Mouse (Mus musculus): Measurements from ENCODE around the gene Tyw1. TPM values are rescaled to one million over a fixed set of nuclear protein-coding genes. Genes with fewer than 3 reads are reported as not detected.

Gene Tyw1
- polyA plus RNA-seq, 1 experiment from 2014 or later, result 26.4 TPM

DNA sequence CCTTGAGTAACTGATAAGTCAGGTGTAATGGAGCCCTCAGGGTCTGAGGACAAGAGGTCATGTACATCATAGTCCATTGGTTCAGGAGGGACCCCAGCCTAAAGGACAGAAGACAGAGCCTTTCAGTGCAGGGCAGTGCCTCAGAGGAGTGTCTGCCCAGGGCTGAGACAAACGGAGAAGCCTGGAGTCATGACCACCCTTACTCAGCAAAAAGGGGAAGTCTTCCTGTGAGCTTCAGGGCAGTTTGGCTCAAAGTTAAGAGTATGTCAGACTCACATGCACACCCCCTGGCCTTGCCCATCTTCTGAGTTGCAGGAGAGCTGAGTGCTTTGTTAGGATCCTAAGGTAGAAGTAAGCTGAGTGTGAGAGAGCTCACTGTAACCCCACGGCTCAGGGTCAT is 74.5 kb downstream of the Tyw1 start:
- 89% methylated on average over 2 of the region's 2 CpGs for WGBS
- no peak for ATAC-seq (ENCODE audit: low FRiP score, low TSS enrichment)
- Histone ChIP-seq H3K4me1 (ENCODE audit: control insufficient read depth, insufficient read depth, low read length) (no peaks in the 10 kb centered on the region), H3K4me2 (ENCODE audit: low read length) (no peak overlapping the region), H3K27me3 (ENCODE audit: control insufficient read depth, insufficient read depth, low read length) (no peaks in the 10 kb centered on the region), H3K4me3 (replicated peaks; ENCODE audit: low read depth, low read length) (no peak overlapping the region), H3K36me3 (ENCODE audit: control insufficient read depth, insufficient read depth, low read length) (peaks cover 8% of the 10 kb centered on the region; the same call in 1 of the 2 replicates), H3K9ac (replicated peaks; ENCODE audit: low read length) (no peak overlapping the region), H3K27ac (replicated peaks; ENCODE audit: low read depth, low read length) (no peak overlapping the region), H3K9me3 (ENCODE audit: control insufficient read depth, low read length) (no peaks in the 10 kb centered on the region)
- DNase-seq, result no peak

DNA sequence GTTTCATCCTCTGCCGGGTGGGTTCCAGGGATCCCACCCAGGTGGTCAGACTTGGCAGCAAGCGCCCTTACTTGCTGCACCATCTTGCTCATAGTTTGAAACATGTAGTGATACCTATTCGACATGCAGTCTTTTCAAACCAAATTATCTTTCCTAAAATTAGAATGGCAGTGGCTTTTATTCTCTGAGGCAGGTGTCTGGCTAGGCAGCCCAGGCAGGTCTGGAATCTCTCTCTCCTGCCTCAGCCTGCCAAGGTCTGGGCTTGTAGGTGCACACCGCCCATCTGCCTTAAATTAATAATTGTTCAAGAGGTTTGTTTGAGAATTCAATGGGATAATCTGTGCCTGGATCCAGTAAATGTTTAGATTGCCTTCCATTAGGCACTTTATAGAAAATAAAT is 75.4 kb downstream of the Tyw1 start:
- Histone ChIP-seq H3K27ac (replicated peaks; ENCODE audit: low read depth, low read length) (no peak overlapping the region), H3K36me3 (ENCODE audit: control insufficient read depth, insufficient read depth, low read length) (peaks cover 12% of the 10 kb centered on the region), H3K9ac (replicated peaks; ENCODE audit: low read length) (no peak overlapping the region), H3K4me1 (ENCODE audit: control insufficient read depth, insufficient read depth, low read length) (no peaks in the 10 kb centered on the region), H3K27me3 (ENCODE audit: control insufficient read depth, insufficient read depth, low read length) (no peaks in the 10 kb centered on the region), H3K9me3 (ENCODE audit: control insufficient read depth, low read length) (no peaks in the 10 kb centered on the region), H3K4me2 (ENCODE audit: low read length) (no peak overlapping the region), H3K4me3 (replicated peaks; ENCODE audit: low read depth, low read length) (no peak overlapping the region)
- 94% methylated on average over 4 of the region's 4 CpGs for WGBS
- DNase-seq (no peak), ATAC-seq (ENCODE audit: low FRiP score, low TSS enrichment) (no peak)

DNA sequence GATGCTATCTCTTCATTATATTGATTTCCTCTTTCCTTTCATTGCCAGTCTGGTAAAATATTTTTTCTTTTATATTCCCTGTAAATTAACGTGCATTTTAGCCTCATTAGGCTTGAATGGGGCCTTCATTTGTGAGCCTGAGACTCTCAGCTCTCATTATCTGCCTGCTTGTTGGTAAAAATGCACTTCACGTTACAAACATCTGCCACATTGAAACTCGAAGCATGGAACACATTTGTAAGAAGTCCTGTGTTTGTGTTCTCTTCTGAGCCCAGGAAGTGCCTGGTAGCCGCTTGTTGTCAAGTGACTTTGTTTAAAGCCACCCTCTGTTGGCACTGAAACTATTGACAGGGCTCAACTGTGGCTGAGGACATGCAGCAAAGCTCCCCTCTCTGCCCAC is 75.8 kb downstream of the Tyw1 start:
- Histone ChIP-seq H3K27me3 (ENCODE audit: control insufficient read depth, insufficient read depth, low read length) (no peaks in the 10 kb centered on the region), H3K36me3 (ENCODE audit: control insufficient read depth, insufficient read depth, low read length) (peaks cover 12% of the 10 kb centered on the region), H3K27ac (replicated peaks; ENCODE audit: low read depth, low read length) (no peak overlapping the region), H3K4me1 (ENCODE audit: control insufficient read depth, insufficient read depth, low read length) (no peaks in the 10 kb centered on the region), H3K4me3 (replicated peaks; ENCODE audit: low read depth, low read length) (no peak overlapping the region), H3K4me2 (ENCODE audit: low read length) (no peak overlapping the region), H3K9ac (replicated peaks; ENCODE audit: low read length) (no peak overlapping the region), H3K9me3 (ENCODE audit: control insufficient read depth, low read length) (no peaks in the 10 kb centered on the region)
- 76% methylated on average over 4 of the region's 4 CpGs for WGBS
- no peak for DNase-seq
- no peak for ATAC-seq (ENCODE audit: low FRiP score, low TSS enrichment)

DNA sequence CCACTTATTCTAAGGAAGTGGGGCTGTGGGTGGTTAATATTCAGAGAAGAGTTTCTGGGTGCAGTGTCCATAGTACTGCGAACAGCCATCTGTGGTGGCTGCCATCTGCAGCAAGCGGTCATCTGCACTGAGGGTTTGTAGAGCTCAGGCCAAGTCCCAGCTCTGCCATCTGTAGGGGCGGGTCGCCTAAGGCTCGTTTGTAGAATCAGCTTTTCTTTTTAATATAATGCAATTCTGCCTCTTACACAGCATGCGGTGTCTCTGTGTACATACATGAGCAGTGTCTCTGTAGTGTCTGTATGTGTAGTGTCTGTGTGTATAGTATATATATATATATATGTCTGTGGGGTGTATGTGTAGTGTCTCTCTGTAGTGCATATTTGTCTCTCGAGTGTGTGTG is 78.1 kb downstream of the Tyw1 start:
- Histone ChIP-seq H3K9ac (replicated peaks; ENCODE audit: low read length) (no peak overlapping the region), H3K36me3 (ENCODE audit: control insufficient read depth, insufficient read depth, low read length) (peaks cover 24% of the 10 kb centered on the region), H3K4me3 (replicated peaks; ENCODE audit: low read depth, low read length) (no peak overlapping the region), H3K9me3 (ENCODE audit: control insufficient read depth, low read length) (no peaks in the 10 kb centered on the region), H3K4me2 (ENCODE audit: low read length) (no peak overlapping the region), H3K27ac (replicated peaks; ENCODE audit: low read depth, low read length) (0 out of 2 replicates have a peak overlapping the region, but pooled peaks have one; percentile 5), H3K27me3 (ENCODE audit: control insufficient read depth, insufficient read depth, low read length) (no peaks in the 10 kb centered on the region), H3K4me1 (ENCODE audit: control insufficient read depth, insufficient read depth, low read length) (no peaks in the 10 kb centered on the region)
- WGBS, result 84% methylated on average over 7 of the region's 7 CpGs
- DNase-seq (no peak), ATAC-seq (ENCODE audit: low FRiP score, low TSS enrichment) (no peak)

DNA sequence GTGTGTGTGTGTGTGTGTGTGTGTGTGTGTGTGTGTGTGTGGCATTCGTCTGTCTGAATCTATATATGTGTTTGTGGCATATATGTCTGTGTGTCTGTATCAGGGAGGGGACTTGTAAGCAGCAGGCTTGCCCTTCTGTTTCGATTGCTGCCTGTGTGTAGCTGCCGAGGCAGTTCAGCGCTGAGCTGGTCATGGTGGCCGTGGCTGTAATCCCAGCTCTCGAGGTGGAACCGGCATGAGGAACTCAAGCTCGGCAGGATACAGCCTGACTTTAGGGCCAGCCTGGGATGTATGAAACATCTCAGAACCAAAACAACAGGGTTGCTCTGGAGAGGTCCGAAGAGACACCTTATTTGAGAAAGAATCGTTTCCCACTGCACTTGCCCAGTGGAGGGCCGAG is 78.6 kb downstream of the Tyw1 start:
- Histone ChIP-seq H3K4me3 (replicated peaks; ENCODE audit: low read depth, low read length) (no peak overlapping the region), H3K27ac (replicated peaks; ENCODE audit: low read depth, low read length) (no peak overlapping the region), H3K36me3 (ENCODE audit: control insufficient read depth, insufficient read depth, low read length) (peaks cover 24% of the 10 kb centered on the region), H3K9me3 (ENCODE audit: control insufficient read depth, low read length) (no peaks in the 10 kb centered on the region), H3K4me2 (ENCODE audit: low read length) (no peak overlapping the region), H3K4me1 (ENCODE audit: control insufficient read depth, insufficient read depth, low read length) (no peaks in the 10 kb centered on the region), H3K9ac (replicated peaks; ENCODE audit: low read length) (no peak overlapping the region), H3K27me3 (ENCODE audit: control insufficient read depth, insufficient read depth, low read length) (no peaks in the 10 kb centered on the region)
- ATAC-seq (ENCODE audit: low FRiP score, low TSS enrichment), result no peak
- no peak for DNase-seq
- 91% methylated on average over 11 of the region's 11 CpGs for WGBS

DNA sequence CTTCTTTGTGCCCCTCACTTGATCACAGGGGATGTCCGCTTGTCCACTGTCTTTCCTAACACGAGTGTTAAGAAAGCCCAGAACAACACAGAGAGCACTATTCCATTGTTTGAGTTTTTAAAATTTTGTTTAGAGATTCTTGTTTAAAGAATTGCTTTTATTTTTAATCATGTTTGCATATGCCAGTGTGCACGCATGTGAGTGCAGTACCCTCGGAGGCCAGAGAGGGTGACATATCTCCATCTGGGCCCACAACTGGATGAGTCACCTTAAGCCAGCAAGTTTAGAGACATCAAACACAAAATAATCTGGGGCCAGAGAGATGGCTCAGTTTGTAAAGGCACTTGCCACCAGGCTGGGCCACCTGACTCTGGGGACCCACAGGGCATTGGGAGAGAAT is 80.0 kb downstream of the Tyw1 start:
- no peak for ATAC-seq (ENCODE audit: low FRiP score, low TSS enrichment)
- no peak for DNase-seq
- Histone ChIP-seq H3K27ac (replicated peaks; ENCODE audit: low read depth, low read length) (no peak overlapping the region), H3K4me3 (replicated peaks; ENCODE audit: low read depth, low read length) (no peak overlapping the region), H3K9ac (replicated peaks; ENCODE audit: low read length) (no peak overlapping the region), H3K36me3 (ENCODE audit: control insufficient read depth, insufficient read depth, low read length) (peaks cover 29% of the 10 kb centered on the region), H3K9me3 (ENCODE audit: control insufficient read depth, low read length) (no peaks in the 10 kb centered on the region), H3K4me1 (ENCODE audit: control insufficient read depth, insufficient read depth, low read length) (no peaks in the 10 kb centered on the region), H3K4me2 (ENCODE audit: low read length) (no peak overlapping the region), H3K27me3 (ENCODE audit: control insufficient read depth, insufficient read depth, low read length) (no peaks in the 10 kb centered on the region)
- over 99% methylated on average over 4 of the region's 4 CpGs for WGBS

DNA sequence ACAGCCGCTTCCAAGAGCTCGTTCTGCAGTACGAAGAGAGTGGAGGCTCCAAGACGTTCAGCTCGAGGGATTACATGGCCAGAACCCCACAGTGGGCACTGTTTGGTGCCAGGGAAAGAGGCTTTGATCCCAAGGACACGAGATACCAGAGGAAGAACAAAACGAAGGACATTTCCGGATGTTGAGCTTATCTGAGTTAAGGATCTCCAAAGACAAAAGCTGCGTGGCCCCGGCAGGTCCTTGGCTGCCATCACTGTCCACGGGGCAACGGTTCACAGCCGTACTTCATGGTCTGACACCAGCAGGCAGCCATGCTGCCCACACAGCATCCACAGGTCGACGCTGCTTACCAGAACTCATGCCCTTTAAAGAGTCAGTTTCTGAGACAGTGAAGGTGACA is 85.2 kb downstream of the Tyw1 start:
- Histone ChIP-seq H3K36me3 (ENCODE audit: control insufficient read depth, insufficient read depth, low read length) (peaks cover 39% of the 10 kb centered on the region), H3K9ac (replicated peaks; ENCODE audit: low read length) (no peak overlapping the region), H3K4me2 (ENCODE audit: low read length) (no peak overlapping the region), H3K27ac (replicated peaks; ENCODE audit: low read depth, low read length) (no peak overlapping the region), H3K27me3 (ENCODE audit: control insufficient read depth, insufficient read depth, low read length) (no peaks in the 10 kb centered on the region), H3K9me3 (ENCODE audit: control insufficient read depth, low read length) (no peaks in the 10 kb centered on the region), H3K4me1 (ENCODE audit: control insufficient read depth, insufficient read depth, low read length) (no peaks in the 10 kb centered on the region), H3K4me3 (replicated peaks; ENCODE audit: low read depth, low read length) (no peak overlapping the region)
- 95% methylated on average over 15 of the region's 15 CpGs for WGBS
- DNase-seq (no peak), ATAC-seq (ENCODE audit: low FRiP score, low TSS enrichment) (no peak)

DNA sequence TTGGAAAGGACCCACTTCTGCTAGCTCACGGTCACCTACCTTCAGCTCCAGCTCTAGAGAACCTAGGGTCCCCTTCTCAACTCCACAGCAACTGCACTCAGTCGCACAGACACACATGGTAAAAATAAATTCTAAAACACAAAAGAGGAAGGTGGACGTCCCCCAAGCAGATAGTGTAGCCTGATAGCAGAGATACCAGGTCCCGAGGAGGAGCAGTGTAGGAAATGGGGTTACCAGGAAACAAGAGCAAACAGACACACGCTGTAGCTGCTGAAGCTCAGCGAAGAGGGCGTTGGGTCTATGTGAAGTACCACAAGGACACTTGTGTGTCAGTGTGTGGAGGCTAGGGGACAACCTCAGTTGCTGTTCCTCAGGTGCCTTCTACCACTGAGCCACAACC is 89.6 kb downstream of the Tyw1 start:
- Histone ChIP-seq H3K9me3 (ENCODE audit: control insufficient read depth, low read length) (no peaks in the 10 kb centered on the region), H3K4me2 (ENCODE audit: low read length) (no peak overlapping the region), H3K27ac (replicated peaks; ENCODE audit: low read depth, low read length) (no peak overlapping the region), H3K9ac (replicated peaks; ENCODE audit: low read length) (no peak overlapping the region), H3K36me3 (ENCODE audit: control insufficient read depth, insufficient read depth, low read length) (peaks cover 21% of the 10 kb centered on the region), H3K27me3 (ENCODE audit: control insufficient read depth, insufficient read depth, low read length) (no peaks in the 10 kb centered on the region), H3K4me1 (ENCODE audit: control insufficient read depth, insufficient read depth, low read length) (no peaks in the 10 kb centered on the region), H3K4me3 (replicated peaks; ENCODE audit: low read depth, low read length) (no peak overlapping the region)
- ATAC-seq (ENCODE audit: low FRiP score, low TSS enrichment) (no peak), DNase-seq (no peak)
- WGBS, result 93% methylated on average over 7 of the region's 7 CpGs

DNA sequence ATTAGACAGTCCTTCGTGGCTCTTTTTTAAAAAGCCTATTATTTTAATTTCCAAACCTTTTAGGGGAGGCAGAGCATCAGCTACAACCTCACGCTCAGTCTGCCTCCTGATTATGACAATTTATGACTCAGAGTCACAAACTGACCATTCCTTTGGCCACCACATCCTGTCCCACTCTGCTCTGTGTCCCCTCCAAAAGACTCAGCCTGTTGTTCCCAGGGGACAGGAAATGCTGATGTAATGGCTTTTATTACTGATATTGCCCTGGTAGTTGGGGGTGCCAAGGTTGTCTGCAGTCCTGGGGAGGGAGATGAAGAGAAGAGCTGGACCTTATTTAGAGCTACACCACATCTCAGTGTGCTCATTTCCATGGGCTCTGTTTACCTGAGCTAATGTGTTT is 90.5 kb downstream of the Tyw1 start:
- peaks cover 14% of the 10 kb centered on the region for H3K36me3 ChIP-seq (ENCODE audit: control insufficient read depth, insufficient read depth, low read length)
- H3K4me2 ChIP-seq (ENCODE audit: low read length), result no peak overlapping the region
- DNase-seq (no peak), ATAC-seq (ENCODE audit: low FRiP score, low TSS enrichment) (no peak)
- H3K27ac ChIP-seq (replicated peaks; ENCODE audit: low read depth, low read length), result no peak overlapping the region
- no peak overlapping the region for H3K4me3 ChIP-seq (replicated peaks; ENCODE audit: low read depth, low read length)
- no peaks in the 10 kb centered on the region for H3K4me1 ChIP-seq (ENCODE audit: control insufficient read depth, insufficient read depth, low read length)
- no peaks in the 10 kb centered on the region for H3K9me3 ChIP-seq (ENCODE audit: control insufficient read depth, low read length)
- no peaks in the 10 kb centered on the region for H3K27me3 ChIP-seq (ENCODE audit: control insufficient read depth, insufficient read depth, low read length)
- no peak overlapping the region for H3K9ac ChIP-seq (replicated peaks; ENCODE audit: low read length)
- 92% methylated on average over 2 of the region's 2 CpGs for WGBS

All from midbrain, embryonic 14.5 days (tissue).